Mouse (Mus musculus) C2C12 (cell line): ENCODE results near the gene Hist1h2ae.

Source experiments
- CTCF ChIP-seq: IDR thresholded peaks from one replicate; pipeline ENCODE4 v1.5.1; 2011; ENCODE audit not compliant: control insufficient read depth, insufficient read depth, insufficient read length
- FOSL1 ChIP-seq: IDR thresholded peaks from one replicate; pipeline ENCODE4 v1.8.0; 2011; ENCODE audit warnings: mild to moderate bottlenecking, low read length; ENCODE audit not compliant: poor library complexity, insufficient read depth, severe bottlenecking

- TF ChIP-seq CTCF (no peak), FOSL1 (no peak)
Measured at GRCm38 (mm10) chr13:23530181-23530900, 40.7 kb downstream of the Hist1h2ae start.
